Mouse (Mus musculus): ENCODE data around the gene Tent2.

GRCm38 (mm10) chr13:93211741-93212140 is 19.6 kb upstream of the Tent2 start:
- TF ChIP-seq CTCF (conservative IDR thresholded peaks at IDR 0.05 in 1 of 2, IDR thresholded peaks at IDR 0.05 in 1 of 2; ENCODE audit: low read depth in 2 of 2, low read length in 2 of 2) = no peak
- TF ChIP-seq MXI1 (IDR thresholded peaks at IDR 0.05; ENCODE audit: low read depth, low read length) = no peak
- TF ChIP-seq POLR2A (IDR thresholded peaks at IDR 0.05; ENCODE audit: low read depth, low read length) = no peak
- no peak for TF ChIP-seq BHLHE40 (IDR thresholded peaks at IDR 0.05; ENCODE audit: low read depth, low read length)
- TF ChIP-seq GABPA (IDR thresholded peaks at IDR 0.05; ENCODE audit: insufficient replicate concordance, low read depth, low read length) = no peak
- no peak for TF ChIP-seq EP300 (IDR thresholded peaks at IDR 0.05; ENCODE audit: low read length)
- no peak for TF ChIP-seq E2F4 (IDR thresholded peaks at IDR 0.05; ENCODE audit: insufficient replicate concordance, low read depth, low read length)
- TF ChIP-seq SMC3 (IDR thresholded peaks at IDR 0.05; ENCODE audit: low read depth, low read length) = no peak
- TF ChIP-seq KAT2A (IDR thresholded peaks at IDR 0.05; ENCODE audit: insufficient replicate concordance, low read length) = no peak
- TF ChIP-seq USF1 (IDR thresholded peaks at IDR 0.05; ENCODE audit: low read depth, low read length) = no peak
- TF ChIP-seq JUN (IDR thresholded peaks at IDR 0.05; ENCODE audit: insufficient read depth, low read depth, low read length) = no peak

All from CH12.LX (cell line).